Mouse (Mus musculus) thymus, adult 2 months (tissue): ENCODE data around the gene Ext2.

Experiments used
- CTCF ChIP-seq: fragments of 200-500 bp; IDR thresholded peaks from 2 replicates; pipeline ENCODE4 v1.5.1; 2012; ENCODE audit warnings: mild to moderate bottlenecking, control low read depth, low read length, moderate library complexity, borderline replicate concordance; ENCODE audit not compliant: control insufficient read depth, poor library complexity, insufficient read depth; ENCODE audit errors: extremely low read depth
- POLR2A ChIP-seq: fragments of 200-500 bp; IDR thresholded peaks from 2 replicates; pipeline ENCODE4 v1.6.1; 2012; ENCODE audit warnings: mild to moderate bottlenecking, low read length, control low read depth, moderate library complexity; ENCODE audit not compliant: control insufficient read depth, poor library complexity, insufficient read depth; ENCODE audit errors: extremely low read depth

DNA sequence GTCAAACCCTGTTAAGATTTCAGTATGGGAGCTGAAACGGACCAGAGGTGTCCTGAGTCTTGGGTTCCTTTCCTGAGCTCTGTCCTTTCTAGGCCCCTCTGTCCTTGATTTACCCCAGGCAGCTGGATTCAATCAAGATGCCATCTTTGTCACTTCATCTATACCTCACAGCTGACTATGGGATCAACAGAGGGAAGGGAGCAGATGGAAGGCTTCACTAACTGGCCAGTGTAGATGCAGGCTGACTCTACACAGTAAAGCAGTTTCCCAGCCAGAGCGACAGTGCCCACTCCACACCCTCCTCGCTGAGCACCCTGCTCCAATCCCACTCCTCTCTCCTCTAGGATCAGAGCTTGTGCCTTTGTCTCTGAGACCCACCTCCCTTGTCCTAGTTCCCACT, 110.9 kb downstream of the Ext2 start:
- TF ChIP-seq CTCF: no peak
- TF ChIP-seq POLR2A: no peak
